In genomic region chr15:10470151-10470831, GRCm38 (mm10) we compare ENCODE assay signal across 8 mouse cellular contexts. TPM values are rescaled to one million over a fixed set of nuclear protein-coding genes. Genes with fewer than 3 reads are reported as not detected.
DNase-seq lines count a peak whose midpoint lies in the region; ATAC-seq lines count a peak whose summit lies in the region.

TSS of gene Dnajc21 (minus strand) at chr15:10470516.

- peak within 1 kb of the TSS; percentile 73 for H3K4me2 ChIP-seq in hindbrain, embryonic 15.5 days

- peak within 1 kb of the TSS; percentile 89 for H3K27ac ChIP-seq in hindbrain, embryonic 15.5 days (replicated peaks)

- no peaks in the 10 kb centered on the region for H3K27me3 ChIP-seq in hindbrain, embryonic 15.5 days

- peaks cover 16% of the 10 kb centered on the region for H3K4me1 ChIP-seq in hindbrain, embryonic 15.5 days (replicated peaks)

- intact Hi-C loops in left cerebral cortex, postnatal 10 days (cut with DNase I) = no loop called here

- ATAC-seq in activated CD4-positive, CD25-positive, alpha-beta regulatory T cell, adult 4 months = peak; percentile 80
- ATAC-seq in hindbrain, embryonic 15.5 days (ENCODE audit: low FRiP score, low read depth) = peak; percentile 96
- ATAC-seq in megakaryocyte progenitor cell, adult 5-6 weeks (replicated peaks; ENCODE audit: poor library complexity) = peak; percentile 90

- no peaks in the 10 kb centered on the region for H3K9me3 ChIP-seq in hindbrain, embryonic 15.5 days

- peak within 1 kb of the TSS; percentile 94 for H3K4me3 ChIP-seq in hindbrain, embryonic 15.5 days

- DNase-seq in cerebellum, postnatal 36 days = peak; percentile 85 to 89
- peak; percentile 69 to 73 for DNase-seq in frontal cortex, postnatal 36 days (ENCODE audit: low spot score in 2 of 2)
- peak; percentile 42 to 91 for DNase-seq in left cerebral cortex, postnatal 10 days (ENCODE audit: extremely low spot score in 1 of 2, low spot score in 2 of 2)
- peak; percentile 85 to 86 for DNase-seq in right cerebral cortex, postnatal 10 days (ENCODE audit: low spot score in 2 of 2)
- peak; percentile 81 for DNase-seq in urinary bladder, postnatal 25 days (ENCODE audit: low spot score)

- H3K9ac ChIP-seq in hindbrain, embryonic 15.5 days = peak within 1 kb of the TSS; percentile 81

- WGBS in hindbrain, embryonic 15.5 days = under 1% methylated on average over 73 of the region's 87 CpGs

- peaks cover 3% of the 10 kb centered on the region; the same call in 1 of the 2 replicates for H3K36me3 ChIP-seq in hindbrain, embryonic 15.5 days

RNA-seq across cellular contexts. Expression of gene Dnajc21, which starts in this region (rescaled TPM):
- polyA plus RNA-seq in activated CD4-positive, CD25-positive, alpha-beta regulatory T cell, adult 4 months (2017; shearing (Covaris generic)) = 10 to 100 TPM; 11.7 to 13.9 TPM
- polyA plus RNA-seq in hindbrain, embryonic 15.5 days (2015; fragmentation: Nextera tagmentation; extraction: Ambion mirVana) = 13.6 and 13.8 TPM in 2 replicates
- total RNA-seq in left cerebral cortex, postnatal 10 days (2021) = 10 to 100 TPM; 12.2 to 12.6 TPM
- 41.6 and 54.4 TPM in 2 replicates for total RNA-seq in megakaryocyte progenitor cell, adult 5-6 weeks (2015)
- total RNA-seq in megakaryocyte progenitor cell, adult 5-6 weeks (2017) = 40.9 and 46.0 TPM in 2 replicates

Comparison
In these comparisons a context has a peak if more than half of its experiments do, and no peak if none do; other contexts are left out.
1. Peak in every context shown above with its lines: DNase-seq, ATAC-seq, H3K4me3 ChIP-seq and H3K27ac ChIP-seq.